Mouse (Mus musculus) liver, postnatal 0 days (tissue): ENCODE results near the gene Smc1b. TPM values are rescaled to one million over a fixed set of nuclear protein-coding genes. Genes with fewer than 3 reads are reported as not detected.

ENCODE experiments used
- ATAC-seq: fragments of 200-750 bp; cut with Nextera tagmentation; 2 replicates; pipeline ENCODE4 v1.8.0; 2017; ENCODE audit warnings: mild to moderate bottlenecking, moderate library complexity
- DNase-seq: peaks from one replicate; pipeline ENCODE4 v3.0.0-alpha.2; 2016
- H3K27ac ChIP-seq: fragments of 300-500 bp; sonication (generic); 2 replicates; pipeline ENCODE4 v1.5.1; 2014; ENCODE audit warnings: antibody characterized with exemption, moderate library complexity, mild to moderate bottlenecking, low read depth
- H3K27me3 ChIP-seq: fragments of 300-500 bp; sonication (generic); 2 replicates; pipeline ENCODE4 v1.6.1; 2014; ENCODE audit warnings: low read length, control low read depth, mixed read lengths; ENCODE audit not compliant: insufficient read depth
- H3K36me3 ChIP-seq: fragments of 300-500 bp; sonication (generic); replicated peaks from 2 replicates; pipeline ENCODE4 v1.6.1; 2014; ENCODE audit warnings: mild to moderate bottlenecking, control low read depth, low read length, moderate library complexity, mixed read lengths; ENCODE audit not compliant: insufficient read depth
- H3K4me1 ChIP-seq: fragments of 300-500 bp; sonication (generic); 2 replicates; pipeline ENCODE4 v1.6.1; 2014; ENCODE audit warnings: antibody characterized with exemption, mild to moderate bottlenecking, control low read depth; ENCODE audit not compliant: insufficient read depth
- H3K4me2 ChIP-seq: fragments of 300-500 bp; sonication (generic); 2 replicates; pipeline ENCODE4 v1.6.1; 2014; ENCODE audit warnings: low read depth, mild to moderate bottlenecking, low read length, moderate library complexity, mixed read lengths
- H3K4me3 ChIP-seq: fragments of 300-500 bp; sonication (generic); 2 replicates; pipeline ENCODE4 v1.5.1; 2014; ENCODE audit warnings: low read depth, low read length
- H3K9ac ChIP-seq: fragments of 300-500 bp; sonication (generic); replicated peaks from 2 replicates; pipeline ENCODE4 v1.6.1; 2014; ENCODE audit warnings: mild to moderate bottlenecking, moderate library complexity
- H3K9me3 ChIP-seq: fragments of 300-500 bp; sonication (generic); 2 replicates; pipeline ENCODE4 v1.6.1; 2016; ENCODE audit warnings: mild to moderate bottlenecking, control low read depth, low read length, mixed read lengths
- CTCF ChIP-seq: sonication (generic); IDR thresholded peaks from 2 replicates; pipeline ENCODE4 v1.5.1; 2016; ENCODE audit warnings: antibody characterized with exemption, low read depth
- EP300 ChIP-seq: IDR thresholded peaks from 2 replicates; pipeline ENCODE4 v1.6.1; 2016; ENCODE audit warnings: antibody characterized with exemption, low read depth, mild to moderate bottlenecking
- WGBS: fragments of 180-500 bp; shearing (Covaris S2); extraction: QIAGEN DNeasy Blood & Tissue Kit; methylation state at CpG from one replicate; pipeline ENCODE4 v1.1.7; 2014; ENCODE audit not compliant: insufficient replicate concordance; 5-methylcytosine and 5-hydroxymethylcytosine counted together
- polyA plus RNA-seq: library from polyadenylated mRNA; unstranded; fragments of >200 nt; fragmentation: Nextera tagmentation; extraction: Ambion mirVana; gene quantifications from 2 replicates; pipeline ENCODE4 v1.2.1, GENCODE M21; 2015

The Smc1b gene
- polyA plus RNA-seq, 1 experiment from 2014 or later = 0.94 TPM

DNA sequence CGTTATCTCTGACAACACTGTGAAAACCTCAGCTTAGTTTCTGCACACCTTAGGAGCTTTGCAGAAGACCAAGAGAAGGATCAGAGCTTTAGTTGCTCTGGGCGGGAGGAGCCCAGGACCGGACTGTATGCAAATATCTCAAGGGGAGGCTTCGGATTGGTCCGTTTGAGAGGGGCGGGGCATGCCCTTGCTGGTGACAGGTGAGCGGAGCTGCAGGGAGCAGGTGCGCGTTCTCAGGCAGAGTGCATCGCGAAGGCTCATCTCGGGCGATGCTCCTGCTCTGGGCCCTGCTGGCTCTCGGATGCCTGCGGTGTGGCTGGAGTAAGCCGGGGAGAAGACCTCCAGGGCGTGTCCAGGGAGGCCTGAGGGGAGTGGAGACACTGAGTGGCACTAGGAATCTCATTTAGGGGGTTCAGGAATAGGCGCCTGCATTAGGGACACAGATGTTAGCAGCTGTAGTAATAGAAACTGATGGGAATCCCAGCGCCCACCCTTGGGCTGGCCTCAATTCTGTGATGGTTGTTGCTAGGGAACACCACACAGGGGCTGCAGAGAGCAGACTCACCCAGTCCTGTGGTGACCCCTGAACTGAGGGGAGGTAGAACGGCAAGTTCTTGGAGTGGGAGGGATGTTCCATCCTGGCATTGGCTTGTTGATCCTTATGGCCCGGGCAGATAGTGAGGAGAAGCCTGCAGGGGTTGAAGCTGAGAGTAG, 114.7 kb downstream of the Smc1b start, which contains the start of gene Upk3a:
TSS of gene Upk3a (plus strand) at position 191 of the 714 bp plus-strand sequence.
- Histone ChIP-seq H3K36me3 (no peaks in the 10 kb centered on the region), H3K9me3 (no peaks in the 10 kb centered on the region), H3K27ac (no peak within 1 kb of the TSS), H3K27me3 (peaks cover 14% of the 10 kb centered on the region), H3K4me1 (peaks cover 4% of the 10 kb centered on the region; the same call in 1 of the 2 replicates), H3K9ac (no peak within 1 kb of the TSS), H3K4me3 (no peak within 1 kb of the TSS), H3K4me2 (no peak within 1 kb of the TSS)
- peak; percentile 62 for ATAC-seq
- peak; percentile 57 for DNase-seq
- WGBS = 8% methylated on average over 21 of the region's 21 CpGs
- TF ChIP-seq EP300 (no peak), CTCF (no peak)

DNA sequence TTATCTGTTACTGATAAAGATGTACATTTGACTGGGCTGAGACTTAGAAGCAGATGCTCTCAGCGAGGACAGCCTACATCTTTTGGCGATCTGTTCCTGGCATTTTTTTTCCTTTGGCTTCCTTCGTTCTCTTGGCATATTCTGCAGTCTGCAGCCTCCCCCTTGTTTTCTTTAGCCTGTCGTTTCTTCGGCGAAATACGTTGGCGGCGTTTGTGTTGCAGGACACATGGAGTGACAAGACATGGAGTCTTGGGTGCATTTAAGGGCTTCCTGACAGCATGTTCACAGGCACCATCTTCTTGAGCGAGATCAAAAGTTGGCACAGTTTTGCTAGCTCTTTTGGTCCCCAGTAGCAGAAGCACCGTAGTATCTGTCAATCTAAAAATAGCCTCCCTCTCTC, 116.0 kb downstream of the Smc1b start:
- Histone ChIP-seq H3K4me2 (no peak overlapping the region), H3K9ac (no peak overlapping the region), H3K4me3 (no peak overlapping the region), H3K4me1 (peaks cover 5% of the 10 kb centered on the region; the same call in 1 of the 2 replicates), H3K27ac (no peak overlapping the region), H3K9me3 (no peaks in the 10 kb centered on the region), H3K27me3 (peaks cover 14% of the 10 kb centered on the region), H3K36me3 (no peaks in the 10 kb centered on the region)
- 75% methylated on average over 11 of the region's 11 CpGs for WGBS
- TF ChIP-seq CTCF = no peak
- no peak for TF ChIP-seq EP300
- no peak for DNase-seq
- ATAC-seq = no peak

Other genes starting within 250 kb of the Smc1b start
- gene Gm29666, start 211.9 kb downstream of the Smc1b start, polyA plus RNA-seq = 0.07 and 0.13 TPM in 2 replicates
- gene Nup50, start 208.6 kb downstream of the Smc1b start, polyA plus RNA-seq = 13.9 and 15.2 TPM in 2 replicates
- 4.0 and 5.0 TPM in 2 replicates for gene 5031439G07Rik, start 143.4 kb downstream of the Smc1b start, polyA plus RNA-seq
- not detected in 2 replicates for gene Upk3a, start 114.8 kb downstream of the Smc1b start, polyA plus RNA-seq
- 2.9 and 4.2 TPM in 2 replicates for gene Fam118a, start 103.0 kb downstream of the Smc1b start, polyA plus RNA-seq
- 0.06 TPM in 1 of 2 replicates, not detected in the other for gene Ribc2, start 114 bp upstream of the Smc1b start, polyA plus RNA-seq
- gene Fbln1, start 74.0 kb upstream of the Smc1b start, polyA plus RNA-seq = 2.6 and 2.8 TPM in 2 replicates
- 77.7 and 83.3 TPM in 2 replicates for gene Atxn10, start 204.3 kb upstream of the Smc1b start, polyA plus RNA-seq